Mouse (Mus musculus): ENCODE results near the gene Gm42791.

The Gm42791 gene

DNA sequence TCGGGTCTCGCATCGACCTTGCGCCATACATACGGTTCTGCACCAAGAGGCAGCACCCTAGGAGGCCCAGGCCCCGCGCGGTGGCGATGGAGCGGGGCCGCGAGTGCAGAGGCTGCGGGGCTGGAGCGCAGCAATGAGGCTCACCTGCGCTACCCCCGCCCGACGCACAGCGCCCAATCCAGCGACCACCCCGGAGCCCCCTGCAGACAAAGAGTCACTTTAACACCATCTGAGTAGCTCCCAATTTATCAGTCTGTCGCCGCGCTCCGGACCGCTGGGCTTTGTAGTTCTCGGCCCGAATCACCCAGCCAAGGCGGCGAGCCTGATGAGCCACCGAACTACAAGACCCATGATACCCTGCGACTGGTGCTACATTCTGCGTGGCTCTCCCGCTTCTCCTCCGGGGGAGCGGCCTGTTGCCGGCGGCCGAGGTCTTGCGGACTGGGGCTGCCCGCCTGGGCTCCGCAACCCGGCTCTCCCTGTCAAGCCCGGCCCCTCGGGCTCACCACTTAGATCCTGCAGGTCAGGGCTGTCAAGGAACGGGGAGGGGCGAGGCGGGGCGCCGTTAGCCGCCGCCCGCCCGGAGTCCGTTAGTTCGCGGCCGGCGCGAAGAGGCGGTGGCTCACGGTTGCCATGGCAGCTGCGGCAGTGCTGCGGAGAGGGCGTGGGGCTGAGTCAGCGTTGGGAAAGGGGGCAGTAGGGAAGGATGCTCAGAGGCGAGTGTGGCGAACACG is 66.4 kb downstream of the Gm42791 start:
- peak; percentile 82 to 87 for DNase-seq (ENCODE audit: low read depth in 1 of 2, low spot score in 2 of 2)

DNA sequence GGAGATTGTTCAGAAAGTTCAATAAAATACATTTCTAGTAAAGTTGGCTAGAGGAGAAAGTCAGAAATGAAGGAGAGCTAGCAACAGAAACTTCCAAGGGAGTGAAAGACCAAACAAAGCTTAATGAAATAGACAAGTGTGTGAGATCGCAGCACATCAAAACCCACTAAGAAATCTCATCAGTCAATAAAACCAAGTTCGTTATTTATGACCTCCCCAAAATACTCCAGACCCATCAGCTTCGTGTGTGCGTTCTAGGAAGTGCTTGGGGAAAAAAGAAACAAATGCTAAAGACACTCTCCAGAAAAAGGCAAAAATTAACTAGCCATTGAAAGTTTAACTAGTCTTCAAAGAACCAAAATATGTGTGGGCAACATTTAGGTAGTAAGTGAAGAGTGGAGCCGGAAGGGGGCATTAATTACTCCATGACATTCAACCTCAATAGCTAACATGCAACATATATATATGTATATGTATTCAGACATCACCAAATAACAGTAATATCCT is 67.2 kb downstream of the Gm42791 start:
- no peak for DNase-seq (ENCODE audit: low read depth in 1 of 2, low spot score in 2 of 2)

DNA sequence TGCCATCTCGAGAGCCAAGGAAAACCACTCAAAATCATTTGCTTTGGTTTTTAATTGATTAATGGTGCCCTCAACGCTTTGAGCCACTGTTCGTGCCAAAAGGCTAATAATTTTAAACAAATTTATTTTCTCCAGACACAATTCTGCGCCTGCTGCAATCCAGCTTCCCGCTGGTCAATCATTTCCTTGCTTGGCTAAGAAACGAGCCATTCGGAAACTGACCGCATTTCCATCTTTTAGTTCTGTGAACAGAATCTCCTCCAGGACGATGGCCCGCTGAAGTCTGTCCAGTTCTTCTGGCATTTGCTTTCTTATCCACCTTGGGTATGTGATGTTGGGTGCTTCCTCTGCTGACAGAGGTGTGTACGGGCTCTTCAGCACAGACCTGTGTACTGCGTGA is 70.4 kb downstream of the Gm42791 start:
- no peak for DNase-seq (ENCODE audit: low read depth in 1 of 2, low spot score in 2 of 2)

DNA sequence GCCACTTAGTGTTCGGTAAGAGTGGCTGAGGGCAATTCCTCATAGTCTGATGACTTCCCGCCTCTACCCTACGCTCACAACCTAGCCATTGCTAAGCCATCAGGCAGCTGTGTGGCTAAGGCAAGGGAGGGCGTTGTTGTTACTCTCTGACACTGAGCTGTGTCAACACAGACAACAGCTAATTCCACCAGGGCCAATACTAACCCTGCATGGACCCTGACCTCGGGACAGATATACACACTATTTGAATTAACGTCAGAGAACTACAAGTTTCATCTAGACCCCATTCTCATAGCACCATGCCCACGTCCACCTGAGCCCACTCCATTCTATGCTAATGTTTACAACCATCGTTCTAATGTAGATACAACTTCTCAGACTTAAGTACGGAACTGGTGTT is 70.9 kb downstream of the Gm42791 start:
- DNase-seq (ENCODE audit: low read depth in 1 of 2, low spot score in 2 of 2), result no peak

DNA sequence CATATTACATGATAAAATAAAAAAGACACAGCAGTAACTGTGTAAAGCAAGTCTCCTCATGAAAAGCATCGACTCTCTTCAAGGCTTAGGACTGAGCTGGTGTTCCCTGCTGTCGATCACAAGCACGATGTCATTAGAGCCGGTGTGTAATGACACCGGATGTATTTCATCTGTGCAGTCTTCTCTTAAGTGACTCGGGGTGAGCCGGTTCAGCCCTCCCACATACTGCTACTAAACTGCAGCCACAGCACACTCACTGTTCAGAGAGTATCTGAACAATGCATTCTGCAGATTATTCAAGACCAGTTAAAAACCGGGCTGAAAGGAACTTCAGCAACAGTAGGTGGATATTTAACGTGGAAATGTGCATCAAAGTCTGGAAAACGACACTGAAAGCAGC is 71.5 kb downstream of the Gm42791 start:
- DNase-seq (ENCODE audit: low read depth in 1 of 2, low spot score in 2 of 2), result no peak

DNA sequence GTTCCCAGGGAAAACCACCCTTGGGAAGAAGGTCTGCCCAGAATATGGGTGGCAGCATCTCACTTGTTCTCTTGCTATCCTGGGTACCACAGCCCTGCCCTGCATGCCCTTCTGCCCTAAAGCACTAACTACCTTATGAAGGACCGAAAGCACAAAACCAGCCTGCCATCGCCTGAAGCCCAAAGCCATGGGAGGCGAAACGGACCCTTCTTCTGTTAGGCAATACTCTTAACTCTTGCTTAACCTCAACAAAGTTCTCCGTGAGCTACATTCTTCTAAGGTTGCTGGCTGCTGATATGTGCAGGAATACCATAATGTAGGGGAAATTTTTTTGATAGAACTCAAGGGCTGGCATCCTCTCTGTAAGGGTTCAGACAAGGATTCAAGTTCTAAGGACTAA is 72.2 kb downstream of the Gm42791 start:
- no peak for DNase-seq (ENCODE audit: low read depth in 1 of 2, low spot score in 2 of 2)

DNA sequence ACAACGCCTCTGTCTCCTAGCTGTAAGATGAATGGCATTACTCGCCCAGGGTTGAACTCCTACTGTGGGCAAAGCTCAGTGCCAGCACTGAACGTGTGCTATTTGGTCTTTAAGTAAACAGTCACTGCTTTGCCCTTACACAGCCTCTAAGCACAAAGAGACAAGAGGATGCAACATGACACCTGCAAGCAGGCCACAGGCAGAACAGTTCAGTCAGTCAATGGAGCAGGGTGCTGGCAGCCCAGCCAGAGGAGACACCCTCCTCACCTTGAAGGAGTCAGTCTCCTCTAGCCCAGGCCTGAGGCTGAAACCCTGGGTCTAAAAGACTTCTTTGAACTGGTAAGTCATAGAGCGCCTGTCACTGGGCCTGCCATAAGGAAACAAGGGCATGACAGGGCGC is 76.9 kb downstream of the Gm42791 start:
- no peak for DNase-seq (ENCODE audit: low read depth in 1 of 2, low spot score in 2 of 2)

DNA sequence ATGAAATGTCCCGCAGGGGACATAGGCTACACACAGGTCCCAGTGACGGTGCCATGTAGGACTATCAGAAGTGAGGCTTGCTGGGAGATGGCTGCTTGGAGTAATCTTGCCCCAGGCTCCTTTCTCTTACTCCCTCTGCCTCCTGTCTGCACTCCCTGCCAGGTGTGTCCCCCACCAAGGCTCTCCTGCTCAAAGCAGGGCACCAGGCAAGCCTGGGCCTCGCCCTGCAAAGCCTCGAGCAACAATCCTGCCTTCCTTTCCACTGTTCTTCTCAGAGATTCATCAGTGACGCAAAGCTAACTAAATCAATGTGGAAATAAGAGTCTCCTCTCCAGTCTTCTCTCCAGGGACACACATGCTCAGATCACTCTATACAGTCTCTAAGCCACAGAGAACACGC is 78.2 kb downstream of the Gm42791 start:
- no peak for DNase-seq (ENCODE audit: low read depth in 1 of 2, low spot score in 2 of 2)

DNA sequence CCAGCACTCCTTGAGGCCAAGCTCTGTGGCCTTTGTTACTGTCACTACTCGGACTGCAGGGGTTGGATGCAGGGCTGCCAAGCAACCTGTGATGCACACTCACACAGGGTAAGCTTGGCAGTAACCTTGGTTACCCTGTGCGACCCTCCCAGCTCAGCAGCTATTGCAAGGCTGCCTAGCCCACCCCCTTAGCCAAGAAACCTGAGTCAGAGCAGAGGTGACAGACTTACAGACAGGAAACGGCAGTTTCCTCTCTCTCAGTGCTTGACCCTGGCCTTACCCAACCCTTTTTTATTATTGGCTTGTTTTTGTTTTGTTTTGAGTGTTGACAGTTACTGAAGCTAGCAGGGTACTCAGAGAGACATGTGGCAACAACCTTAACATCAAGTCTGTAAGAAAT is 82.7 kb downstream of the Gm42791 start:
- no peak for DNase-seq (ENCODE audit: low read depth in 1 of 2, low spot score in 2 of 2)

DNA sequence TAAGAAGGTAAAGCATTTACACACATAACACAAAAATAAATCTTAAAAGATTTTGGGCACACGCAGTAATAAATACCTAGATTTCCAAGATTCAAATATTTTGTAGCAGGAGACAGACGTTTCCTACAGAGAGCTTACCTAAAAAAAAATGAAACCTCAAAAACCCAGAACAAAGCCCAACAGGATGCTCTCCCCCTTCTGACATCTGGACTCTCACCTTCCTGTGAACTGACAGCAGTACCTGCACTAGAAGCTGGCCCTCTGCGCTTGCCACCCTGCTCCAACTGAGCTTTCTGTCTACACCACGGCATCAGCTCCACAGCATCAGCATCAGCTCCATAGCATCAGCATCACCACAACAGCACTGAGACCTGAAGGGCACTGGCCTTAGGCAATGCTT is 84.9 kb downstream of the Gm42791 start:
- no peak for DNase-seq (ENCODE audit: low read depth in 1 of 2, low spot score in 2 of 2)

DNA sequence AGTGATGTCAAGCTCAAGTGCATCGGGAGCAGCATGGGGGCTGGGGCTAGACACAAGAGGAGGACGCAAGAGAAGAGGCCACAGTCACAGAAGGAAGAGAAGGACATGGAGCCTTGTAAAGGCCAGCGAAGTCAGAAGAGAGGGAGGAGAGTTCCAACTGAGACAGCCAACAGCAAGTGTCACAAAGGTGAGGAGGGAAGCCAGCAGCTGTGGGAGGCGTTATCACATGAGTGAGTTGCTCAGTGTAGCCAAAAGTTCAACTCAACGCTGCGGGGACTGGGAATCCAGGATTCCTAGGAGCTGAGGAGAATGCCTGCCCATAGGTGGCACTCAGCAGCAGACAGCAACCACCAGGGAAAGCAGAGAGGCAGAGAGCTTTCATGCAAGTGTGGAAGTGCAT is 85.5 kb downstream of the Gm42791 start:
- no peak for DNase-seq (ENCODE audit: low read depth in 1 of 2, low spot score in 2 of 2)

DNA sequence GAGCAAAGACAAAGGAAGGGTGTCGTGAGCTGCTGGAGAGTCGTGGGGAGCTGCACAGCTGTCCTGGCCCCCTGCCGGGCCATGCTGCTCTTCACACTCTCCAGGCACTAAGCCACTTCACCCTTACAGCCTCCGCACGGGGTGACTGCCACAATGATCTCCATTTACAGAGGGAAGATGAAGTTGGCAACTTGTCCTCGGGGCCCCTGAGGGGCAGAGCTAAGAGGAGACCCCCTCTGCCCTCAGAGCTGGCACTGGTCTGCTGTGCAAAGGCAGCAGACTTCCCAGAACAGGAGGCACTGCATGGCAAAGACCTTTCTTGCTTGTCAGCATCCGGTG is 85.9 kb downstream of the Gm42791 start:
- DNase-seq (ENCODE audit: low read depth in 1 of 2, low spot score in 2 of 2), result no peak

DNA sequence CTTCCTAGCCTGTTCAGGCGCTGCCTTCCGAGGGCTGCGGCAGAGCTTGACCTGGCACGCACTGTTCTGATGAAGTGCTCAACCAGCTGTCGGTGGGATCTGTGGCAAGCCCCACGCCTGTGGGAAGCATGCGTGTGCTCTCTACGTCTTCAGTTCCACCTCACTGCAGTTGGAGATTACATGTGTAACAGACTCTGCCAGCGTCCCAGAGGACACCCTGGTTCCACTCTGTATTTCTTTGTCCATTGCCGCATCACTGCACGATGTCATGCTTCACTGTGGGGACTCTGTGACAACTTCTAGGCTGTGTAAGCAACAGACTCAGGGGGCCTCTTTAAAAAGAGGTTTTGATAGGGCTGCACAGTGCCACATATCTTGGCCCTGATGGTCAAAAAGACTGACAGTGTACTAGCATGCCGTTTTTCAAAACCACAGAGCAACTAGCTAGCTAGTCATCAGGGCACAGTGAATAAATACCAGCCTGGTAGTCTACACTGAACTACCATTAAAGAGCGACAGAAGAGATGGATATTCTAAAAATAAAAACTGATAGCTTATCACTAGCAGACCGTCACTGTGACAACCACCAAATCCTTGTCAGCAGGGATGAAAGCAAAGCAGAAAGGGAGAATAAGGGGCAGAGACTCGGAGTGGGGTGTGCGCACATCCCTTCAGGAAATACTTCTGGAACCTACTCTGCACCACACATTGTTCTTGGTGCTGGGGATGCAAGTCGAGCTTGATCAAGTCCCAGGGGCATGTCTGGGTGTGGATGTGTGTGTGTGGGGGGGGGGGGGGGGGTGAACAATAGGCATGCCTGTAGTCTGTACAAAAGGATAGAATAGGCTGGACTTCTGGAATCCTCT is 86.5 kb downstream of the Gm42791 start:
- no peak for DNase-seq (ENCODE audit: low read depth in 1 of 2, low spot score in 2 of 2)

DNA sequence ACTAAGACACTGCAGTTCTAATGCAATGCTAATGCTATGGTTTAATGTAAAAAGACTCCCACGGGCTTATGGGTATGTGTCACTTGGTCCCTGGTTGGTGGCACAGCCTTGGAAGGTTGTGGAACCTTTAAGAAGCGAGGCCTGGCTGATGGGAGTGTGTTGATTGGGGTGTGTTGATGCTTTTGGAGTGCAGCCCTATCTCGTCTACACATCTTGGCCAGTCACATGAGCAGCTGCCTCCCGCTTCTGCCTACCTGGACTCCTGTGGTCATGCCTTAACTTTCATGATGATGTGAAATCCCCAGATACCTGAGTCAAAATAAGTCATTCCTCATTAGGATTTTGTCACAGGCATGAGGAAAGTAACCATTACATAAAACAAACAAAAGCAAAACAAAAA is 88.6 kb downstream of the Gm42791 start:
- no peak for DNase-seq (ENCODE audit: low read depth in 1 of 2, low spot score in 2 of 2)

DNA sequence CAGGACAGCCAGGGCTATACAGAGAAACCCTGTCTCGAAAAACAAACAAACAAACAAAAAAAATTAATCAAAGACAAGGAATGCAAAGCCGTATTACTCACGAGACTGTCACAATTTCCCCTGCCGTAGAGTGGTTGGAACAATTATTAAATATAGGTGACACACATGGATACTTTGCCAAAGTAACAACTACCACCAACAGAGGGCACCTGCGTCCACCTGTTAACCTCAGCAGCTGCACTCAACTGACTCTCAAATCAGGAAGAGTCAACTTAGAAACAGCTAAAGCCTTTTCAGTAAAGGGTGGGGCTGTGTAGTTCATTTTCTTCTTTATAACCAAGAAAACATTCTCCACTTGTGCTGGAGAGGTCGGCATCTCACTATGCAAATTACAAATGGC is 90.1 kb downstream of the Gm42791 start:
- no peak for DNase-seq (ENCODE audit: low read depth in 1 of 2, low spot score in 2 of 2)

DNA sequence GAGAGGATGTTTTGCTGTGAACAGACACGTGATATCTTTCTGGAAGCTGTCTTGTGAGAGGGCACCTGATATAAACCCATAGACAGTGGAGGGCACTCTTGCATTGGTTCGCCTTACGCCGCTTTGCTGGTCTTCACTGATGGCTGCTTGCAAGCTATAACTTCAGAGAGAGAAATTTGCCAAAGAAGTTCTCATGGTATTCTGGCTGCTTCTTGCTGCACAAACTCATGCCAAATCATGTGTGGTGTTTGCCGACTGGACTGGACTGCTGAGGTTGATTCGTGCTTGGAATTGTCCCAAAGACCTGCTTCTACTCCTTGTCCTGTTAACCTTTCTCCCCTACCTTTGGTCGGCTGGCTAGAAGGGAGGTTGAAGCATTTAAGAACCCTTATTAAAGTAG is 95.6 kb downstream of the Gm42791 start:
- DNase-seq (ENCODE audit: low read depth in 1 of 2, low spot score in 2 of 2), result no peak

DNA sequence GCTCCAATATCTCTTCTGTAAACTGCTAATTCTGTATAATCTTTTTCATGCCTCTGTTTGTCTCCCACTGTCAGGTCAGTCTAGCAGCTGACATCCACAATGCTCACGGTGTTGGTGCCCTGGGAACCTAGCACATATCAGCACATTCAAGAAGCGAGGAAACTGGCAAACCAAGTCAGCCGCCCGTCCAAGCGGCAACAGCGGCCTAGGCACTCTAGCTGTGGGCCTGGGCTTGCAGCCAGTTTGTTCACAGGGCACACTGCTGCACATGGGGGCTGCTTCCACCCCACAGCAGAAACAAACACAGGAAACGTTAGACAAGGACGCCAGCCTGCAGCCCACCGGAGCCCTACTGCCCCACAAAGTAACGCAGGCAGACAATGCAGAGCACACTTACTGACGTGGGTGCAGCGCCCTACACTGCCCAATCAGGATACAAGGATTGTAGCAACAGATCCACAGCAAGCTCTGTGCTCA is 97.0 kb downstream of the Gm42791 start:
- no peak for DNase-seq (ENCODE audit: low read depth in 1 of 2, low spot score in 2 of 2)

DNA sequence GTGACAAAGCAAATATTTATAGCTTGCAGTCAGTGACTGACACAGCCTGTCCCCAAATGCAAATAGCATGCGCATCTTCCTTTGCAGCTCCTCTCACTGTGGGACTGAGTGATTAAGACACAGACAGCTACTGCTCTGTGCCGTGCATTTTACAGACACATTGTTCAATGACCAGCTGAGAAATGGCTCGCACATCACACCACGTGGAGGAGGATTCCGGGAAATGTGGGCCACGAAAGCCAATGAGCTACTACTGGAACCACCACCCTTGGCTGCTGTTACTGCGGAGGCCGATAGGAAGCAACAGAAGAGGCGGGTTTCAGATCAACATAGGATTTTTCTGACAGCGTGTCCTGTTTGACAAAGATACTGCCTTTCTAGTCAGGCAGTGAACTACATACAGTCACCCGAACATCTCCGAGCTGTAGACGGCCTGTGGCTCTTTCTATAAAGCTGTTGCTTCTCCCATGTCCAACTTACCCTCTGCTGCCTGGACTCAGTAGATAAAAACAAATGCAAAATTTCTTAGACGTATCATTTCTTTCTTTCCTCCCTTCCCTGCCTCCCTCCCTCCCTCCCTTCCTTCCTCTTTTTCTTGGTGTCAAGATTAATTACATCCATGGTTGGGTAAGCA is 97.8 kb downstream of the Gm42791 start:
- DNase-seq (ENCODE audit: low read depth in 1 of 2, low spot score in 2 of 2), result no peak

DNA sequence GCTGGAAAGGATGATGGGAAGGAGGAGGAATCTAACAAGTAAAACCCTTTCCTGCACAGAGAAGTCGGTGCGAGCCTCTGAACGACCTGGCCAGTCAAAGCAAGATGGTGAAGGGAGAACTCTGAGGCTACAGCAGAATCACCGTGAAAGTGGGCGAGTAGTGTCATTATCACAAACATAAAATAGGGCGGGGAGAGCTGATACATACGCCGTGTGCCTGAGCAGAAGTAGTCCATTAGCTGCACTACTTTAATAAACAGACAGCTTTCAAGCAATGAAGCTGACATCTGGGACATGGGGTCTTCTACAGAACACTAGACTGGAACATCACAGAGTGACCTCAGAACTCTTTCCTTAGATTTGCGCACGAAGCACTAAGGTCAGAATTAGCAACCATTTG is 98.4 kb downstream of the Gm42791 start:
- no peak for DNase-seq (ENCODE audit: low read depth in 1 of 2, low spot score in 2 of 2)

DNA sequence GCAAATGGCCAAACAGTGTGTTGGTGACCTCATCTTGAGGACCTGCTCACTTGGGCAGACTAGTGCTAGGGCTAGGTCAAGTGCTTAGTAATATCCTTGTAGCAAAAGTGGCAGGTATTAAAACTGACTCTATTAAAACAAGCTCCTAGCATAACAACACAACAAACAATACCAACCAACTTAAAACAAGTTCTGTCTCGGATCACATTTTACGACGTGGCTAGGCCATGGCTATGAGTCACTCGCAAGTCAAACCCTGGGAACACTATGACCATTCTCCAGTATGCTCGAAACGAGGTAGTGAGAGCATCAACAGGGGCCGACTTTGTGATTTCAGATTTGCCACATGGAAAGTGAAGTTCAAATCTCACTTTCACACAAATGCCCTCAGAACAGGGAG is 99.1 kb downstream of the Gm42791 start:
- DNase-seq (ENCODE audit: low read depth in 1 of 2, low spot score in 2 of 2), result no peak

DNA sequence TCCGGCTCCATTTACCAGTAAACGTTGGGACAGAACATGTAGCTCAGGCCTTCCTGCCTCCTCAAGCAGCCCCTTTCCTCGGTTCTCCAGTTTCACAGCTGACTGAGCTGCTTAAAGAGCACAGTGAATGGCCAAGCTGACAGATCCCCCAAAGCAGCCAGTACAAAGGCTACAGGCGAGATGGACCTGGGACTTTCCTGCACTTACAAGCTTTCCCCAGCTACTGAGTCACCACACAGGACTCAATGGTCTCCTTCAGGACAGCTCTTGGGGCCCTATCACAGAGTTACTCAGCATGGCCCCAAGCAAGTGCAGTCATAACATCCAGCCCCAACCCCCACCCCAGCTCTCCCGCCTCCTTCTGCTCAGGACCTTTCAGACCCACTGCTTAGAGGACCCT is 99.9 kb downstream of the Gm42791 start:
- no peak for DNase-seq (ENCODE audit: low read depth in 1 of 2, low spot score in 2 of 2)

DNA sequence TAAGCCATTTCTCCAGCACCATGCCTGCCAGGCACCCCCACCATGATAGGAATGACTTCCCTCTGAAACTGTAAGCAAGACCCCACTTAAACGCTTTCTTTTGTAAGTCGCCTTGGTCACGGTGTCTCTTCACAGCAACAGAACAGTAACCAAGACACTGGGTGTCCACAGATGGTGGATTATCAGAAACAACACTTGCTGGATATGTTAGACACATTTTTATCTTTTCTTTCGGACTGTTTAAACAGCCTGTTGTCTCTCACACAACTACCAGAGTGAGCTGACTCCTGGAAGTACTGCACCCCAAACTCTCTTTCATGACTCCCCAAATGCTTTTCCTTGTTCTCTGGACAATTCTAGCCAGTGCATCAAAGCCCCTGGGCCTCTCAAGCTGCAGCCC is 104.7 kb downstream of the Gm42791 start:
- no peak for DNase-seq (ENCODE audit: low read depth in 1 of 2, low spot score in 2 of 2)
